Mouse (Mus musculus) lung, adult 2 months (tissue): ENCODE data around the gene Tgoln1.

Source experiments
- CTCF ChIP-seq: fragments of 200-500 bp; IDR thresholded peaks from 2 replicates; pipeline ENCODE4 v1.5.1; 2011; ENCODE audit warnings: mild to moderate bottlenecking, low read length, control low read depth; ENCODE audit not compliant: insufficient read depth
- POLR2A ChIP-seq: fragments of 200-500 bp; IDR thresholded peaks from 2 replicates; pipeline ENCODE4 v1.6.1; 2011; ENCODE audit warnings: low read depth, mild to moderate bottlenecking, control low read depth, low read length, borderline replicate concordance; ENCODE audit errors: extremely low read depth

GRCm38 (mm10) chr6:72593914-72594313 lies 22.9 kb downstream of the Tgoln1 start:
- TF ChIP-seq CTCF = no peak
- no peak for TF ChIP-seq POLR2A
